Mouse (Mus musculus): Measurements from ENCODE around the gene P2ry12.

The P2ry12 gene

GRCm38 (mm10) chr3:59262704-59263103, at the start of gene P2ry12:
TSS of gene P2ry12 (minus strand) at chr3:59262871.
- DNase-seq, result no peak

- DNase-seq, result no peak
These were observed 42.8 kb upstream of the P2ry12 start for GRCm38 (mm10) chr3:59305518-59305917.

DNA sequence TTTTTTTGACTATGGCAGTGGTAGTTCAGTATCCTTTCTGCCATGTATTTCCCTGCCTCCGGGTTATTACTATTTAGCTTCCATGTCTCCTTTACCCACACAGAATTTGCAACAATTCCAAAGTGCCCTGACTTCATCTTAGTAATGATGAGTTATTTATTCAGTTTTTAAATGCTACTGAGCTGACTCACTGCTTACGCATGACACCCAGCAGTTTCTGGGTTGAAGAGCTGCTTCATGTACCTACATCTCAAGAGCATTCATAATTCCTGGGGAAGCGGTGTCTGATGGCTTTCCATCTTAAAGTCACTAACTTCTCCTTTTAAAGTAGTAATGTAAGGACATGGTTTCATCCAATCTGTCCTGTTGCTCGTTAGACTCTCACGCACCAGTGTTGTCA, 42.3 kb upstream of the P2ry12 start:
- DNase-seq, result no peak

GRCm38 (mm10) chr3:59297653-59298052, 35.0 kb upstream of the P2ry12 start:
- peak; percentile 55 for DNase-seq

- DNase-seq, result no peak
These were observed 34.0 kb upstream of the P2ry12 start for GRCm38 (mm10) chr3:59296563-59297130.

GRCm38 (mm10) chr3:59295699-59296562, 33.3 kb upstream of the P2ry12 start:
- DNase-seq, result no peak

DNA sequence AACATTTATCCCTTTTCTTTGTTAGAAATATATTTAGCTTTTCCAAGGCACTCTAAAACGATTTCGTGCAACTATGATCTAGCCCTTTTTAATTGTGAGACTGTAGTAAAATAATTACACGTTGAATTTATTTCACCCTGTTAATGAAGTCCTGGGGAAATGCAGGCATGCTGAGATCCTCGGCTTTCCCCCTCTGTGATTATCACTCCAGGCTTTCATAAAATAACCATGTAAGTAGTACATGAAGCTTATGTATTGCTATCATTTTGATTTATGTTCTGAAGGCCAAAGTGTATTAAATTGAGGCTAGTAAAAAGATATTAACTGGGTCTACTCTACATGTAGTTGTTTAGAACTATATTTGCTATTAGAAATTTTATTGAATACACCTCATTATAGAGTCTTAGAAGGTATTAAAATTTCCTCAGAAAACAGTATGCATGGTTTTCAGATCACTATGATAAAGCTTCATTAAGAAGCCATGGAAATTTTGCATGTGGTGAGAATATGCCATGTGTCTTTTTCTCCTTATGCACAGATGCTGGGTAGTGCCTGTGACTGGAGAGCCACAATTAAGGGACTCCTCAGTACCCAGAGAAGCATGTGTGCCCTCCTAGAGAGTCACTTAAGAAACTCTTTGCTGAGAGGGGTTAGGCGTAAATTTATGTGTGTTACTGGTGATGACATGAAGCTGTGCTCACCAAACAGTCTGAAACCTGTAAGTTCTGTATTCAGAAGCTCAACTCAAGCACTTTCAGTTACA, 30.9 kb upstream of the P2ry12 start:
- DNase-seq, result no peak

DNA sequence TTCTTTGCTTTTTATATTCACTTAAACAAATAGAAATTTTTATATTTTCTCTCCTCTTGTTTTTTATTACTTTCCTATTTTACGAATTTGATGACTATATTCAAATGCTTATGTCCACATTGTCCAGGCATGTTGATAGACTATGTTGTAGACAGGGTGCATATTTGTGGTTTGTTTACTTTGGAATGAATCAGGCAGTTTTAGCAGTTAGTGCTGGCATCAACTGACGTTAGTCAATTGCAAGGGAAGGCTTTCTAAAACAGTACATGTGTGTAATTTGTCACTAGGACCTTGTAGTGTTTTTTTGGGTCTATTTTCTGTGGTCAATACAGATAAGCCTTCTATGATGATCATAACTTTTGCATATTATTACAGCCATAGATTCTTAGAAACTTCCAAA, 27.9 kb upstream of the P2ry12 start:
- no peak for DNase-seq

- DNase-seq, result no peak
These were observed 15.9 kb upstream of the P2ry12 start for GRCm38 (mm10) chr3:59278620-59279019.

DNA sequence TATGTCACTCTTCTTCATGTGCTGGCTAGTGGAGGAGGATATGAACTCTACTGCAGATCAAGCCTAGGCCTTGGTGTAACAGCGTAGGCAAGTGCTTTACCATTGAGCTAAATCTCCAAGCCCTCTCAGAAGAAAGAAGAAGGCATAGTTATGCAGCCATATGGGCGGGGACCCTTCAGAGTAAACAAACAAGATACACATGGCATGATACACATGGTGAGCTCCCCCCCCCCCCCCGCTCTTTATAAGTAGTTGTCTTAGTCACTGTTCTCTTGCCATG, 15.5 kb upstream of the P2ry12 start:
- DNase-seq, result no peak

DNA sequence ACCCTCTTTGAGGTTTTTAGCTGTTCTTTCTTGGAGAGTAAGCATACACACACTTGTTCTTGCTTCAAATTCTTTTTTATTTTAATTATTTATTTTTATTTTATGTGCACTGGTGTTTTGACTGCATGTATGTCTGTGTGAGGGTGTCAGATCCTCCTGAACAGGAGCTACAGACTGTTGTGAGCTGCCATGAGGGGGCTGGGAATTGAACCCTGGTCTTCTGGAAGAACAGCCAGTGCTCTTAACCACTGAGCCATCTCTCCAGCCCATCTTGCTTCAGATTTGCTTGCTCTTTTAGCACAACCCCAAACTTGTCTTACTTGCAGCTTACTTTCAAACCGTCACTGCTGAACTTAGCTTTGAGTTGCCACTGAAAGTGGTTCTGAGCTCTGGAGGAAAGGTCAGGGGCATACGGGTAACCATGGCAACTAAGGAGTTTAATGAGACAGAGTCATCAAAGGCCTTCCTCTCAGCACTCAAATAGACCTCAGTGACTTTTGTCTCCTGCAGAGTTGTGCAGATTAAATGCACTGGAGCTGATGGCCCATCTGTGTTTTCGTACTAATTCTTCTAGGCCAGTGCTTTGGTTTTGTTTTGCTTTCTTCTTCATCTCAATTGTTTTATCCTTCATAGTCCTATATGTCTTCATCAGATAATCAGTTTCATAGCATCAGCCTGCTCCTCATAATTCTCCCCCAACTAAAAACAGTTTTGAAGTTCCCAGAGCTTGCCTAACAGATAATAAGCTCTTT, 15.0 kb upstream of the P2ry12 start:
- no peak for DNase-seq

- DNase-seq, result no peak
These were observed 8.1 kb upstream of the P2ry12 start for GRCm38 (mm10) chr3:59270811-59271210.

- DNase-seq, result no peak
These were observed 1.3 kb upstream of the P2ry12 start for GRCm38 (mm10) chr3:59263988-59264387.

DNA sequence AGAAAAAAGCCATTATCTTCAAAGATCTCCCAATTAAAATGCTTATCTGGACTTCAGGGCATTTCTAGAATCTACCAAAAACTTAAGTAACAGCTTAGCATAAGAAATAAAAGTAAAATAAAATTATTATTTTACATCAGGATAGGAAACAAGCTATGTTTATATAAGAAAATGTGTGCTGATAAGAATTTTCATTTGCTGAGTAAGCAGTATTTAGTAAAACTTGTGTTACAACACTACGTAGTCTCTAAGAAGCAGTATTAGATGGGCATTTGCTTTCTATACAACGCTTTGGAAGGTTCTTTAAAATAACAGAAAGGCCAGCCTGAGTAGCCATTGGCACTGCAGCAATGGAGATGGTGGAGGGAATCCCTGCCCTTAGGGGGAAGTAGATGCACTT, 746 bp upstream of the P2ry12 start:
- DNase-seq, result no peak

- DNase-seq, result peak; percentile 37
These were observed 780 bp downstream of the P2ry12 start for GRCm38 (mm10) chr3:59261709-59262472.

GRCm38 (mm10) chr3:59260745-59261144, 1.9 kb downstream of the P2ry12 start:
- DNase-seq, result peak; percentile 61

DNA sequence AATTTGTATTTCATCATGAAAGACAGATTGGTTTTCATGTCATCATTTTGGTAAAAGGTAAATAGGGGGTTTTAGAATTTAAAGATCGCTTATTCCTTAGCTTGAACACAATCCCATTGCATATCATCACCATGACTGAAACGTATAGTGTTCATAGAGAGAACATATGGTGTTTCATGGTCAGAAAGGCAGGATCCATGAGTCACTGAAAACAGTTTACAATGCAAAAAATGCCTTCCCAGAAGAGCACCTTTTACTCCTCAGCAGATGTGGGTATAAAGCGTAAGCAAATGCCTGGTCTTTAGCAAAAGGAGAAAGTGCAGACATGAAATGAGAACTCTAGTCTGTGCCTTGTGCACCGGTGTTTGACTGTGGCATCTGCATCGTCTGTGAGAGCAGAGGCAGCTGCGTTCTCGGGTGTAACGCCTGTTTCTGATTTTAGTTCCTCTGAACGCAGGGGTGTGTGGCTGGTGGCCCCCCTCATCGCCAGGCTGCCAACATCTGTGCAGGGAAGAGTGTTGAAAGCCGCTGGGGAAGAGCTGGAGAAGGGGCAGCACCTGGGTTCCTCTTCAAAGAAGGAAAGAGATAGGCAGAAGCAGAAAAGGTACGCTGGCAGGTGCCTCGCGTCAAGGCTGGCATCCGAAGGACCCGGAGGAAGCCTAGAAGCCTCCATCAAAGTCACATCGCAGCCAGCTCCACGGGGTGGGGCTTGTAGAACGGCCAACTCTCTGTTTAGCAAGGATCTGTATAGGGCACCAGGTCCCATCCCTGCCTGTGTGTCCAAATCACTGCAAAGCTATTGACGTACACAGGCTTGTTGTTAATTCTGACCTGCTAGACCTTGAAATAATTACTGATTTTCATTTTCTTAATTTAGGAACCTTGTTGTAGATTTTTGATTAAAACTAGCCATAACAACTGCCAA, 4.7 kb downstream of the P2ry12 start:
- peak; percentile 89 for DNase-seq

- no peak for DNase-seq
These were observed 12.2 kb downstream of the P2ry12 start for GRCm38 (mm10) chr3:59250454-59250853.

GRCm38 (mm10) chr3:59248031-59248430, 14.6 kb downstream of the P2ry12 start:
- DNase-seq, result no peak

DNA sequence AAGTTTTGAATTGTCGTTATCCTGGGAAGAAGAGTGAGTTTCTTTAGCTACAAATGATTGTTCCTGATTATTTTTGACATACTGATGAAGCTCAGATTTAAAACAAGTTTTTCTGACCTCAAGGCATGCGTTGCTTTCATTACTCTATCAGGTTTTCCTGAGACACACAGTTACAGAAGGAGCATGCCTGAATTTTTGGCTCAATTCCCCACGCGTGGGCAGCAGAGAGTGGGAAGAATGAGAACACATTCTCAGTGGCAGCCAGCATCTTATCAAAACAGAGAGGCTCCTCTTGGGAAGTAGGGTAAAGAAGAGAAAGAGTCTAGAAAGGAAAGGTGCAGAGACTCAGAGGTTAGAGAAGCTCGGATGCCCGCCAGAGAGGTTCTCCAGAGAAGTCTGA, 19.3 kb downstream of the P2ry12 start:
- DNase-seq, result no peak

- peak; percentile 74 for DNase-seq
These were observed 27.8 kb downstream of the P2ry12 start for GRCm38 (mm10) chr3:59234878-59235277.

All from thymus, postnatal 14 days (tissue).